Mouse (Mus musculus) CD4-positive, CD25-positive, alpha-beta regulatory T cell, adult 2 months (primary cell): ENCODE results near the gene Foxs1.

Experiments
- DNase-seq: peaks from one replicate; pipeline ENCODE4 v3.0.0-alpha.2; 2012; ENCODE audit warnings: low read depth, low spot score

Foxs1 gene

DNA sequence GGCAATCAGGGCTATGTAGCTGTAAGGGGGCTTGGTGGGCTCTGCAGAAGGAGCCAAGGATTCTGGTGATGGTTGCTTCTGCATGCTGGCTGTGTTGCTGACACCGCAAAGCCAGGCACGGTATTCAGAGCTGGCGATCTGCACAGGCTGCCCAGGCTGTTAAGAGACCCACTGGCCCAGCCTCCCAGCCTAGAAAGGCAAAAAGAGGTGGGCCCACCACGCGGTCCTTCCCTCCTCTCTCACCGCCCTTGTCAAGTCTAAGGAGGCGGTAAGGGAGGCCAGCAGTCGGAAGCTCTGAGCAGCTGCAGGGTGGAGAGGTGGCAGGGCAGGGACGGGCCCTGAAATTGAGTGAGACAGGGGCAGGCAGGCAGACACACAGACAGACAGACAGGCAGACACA lies at the start of gene Foxs1:
TSS of gene Foxs1 (minus strand) at position 161 of the 400 bp plus-strand sequence.
- DNase-seq = no peak

- DNase-seq = no peak
These were observed 44.0 kb upstream of the Foxs1 start for GRCm38 (mm10) chr2:152976991-152977390.

DNA sequence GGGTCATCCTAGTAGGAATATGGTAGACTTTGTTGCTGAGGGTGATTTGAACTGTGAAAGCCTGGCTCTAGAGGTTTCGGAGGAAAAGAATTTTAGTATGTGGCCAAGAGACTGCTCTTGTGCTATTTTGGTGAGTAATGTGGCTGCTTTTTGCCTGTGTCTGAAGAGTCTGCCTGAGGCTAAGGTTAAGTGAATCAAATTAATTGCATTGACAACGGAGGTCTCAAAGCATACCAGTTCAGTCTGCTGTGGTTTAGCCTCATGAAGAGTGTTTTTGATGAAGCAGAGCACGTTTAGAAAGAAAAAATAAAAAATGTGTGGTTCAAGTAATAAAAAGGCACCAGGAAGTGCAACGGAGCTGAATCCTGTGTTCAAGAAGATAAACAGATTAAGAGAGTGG lies 32.5 kb upstream of the Foxs1 start:
- DNase-seq = no peak

GRCm38 (mm10) chr2:152962091-152962793 lies 29.2 kb upstream of the Foxs1 start, which contains the start of gene Ttll9:
Gene Ttll9, plus strand, starts transcription at chr2:152962485.
- DNase-seq = peak; percentile 65

GRCm38 (mm10) chr2:152958116-152958515 lies 25.1 kb upstream of the Foxs1 start:
- DNase-seq = no peak

DNA sequence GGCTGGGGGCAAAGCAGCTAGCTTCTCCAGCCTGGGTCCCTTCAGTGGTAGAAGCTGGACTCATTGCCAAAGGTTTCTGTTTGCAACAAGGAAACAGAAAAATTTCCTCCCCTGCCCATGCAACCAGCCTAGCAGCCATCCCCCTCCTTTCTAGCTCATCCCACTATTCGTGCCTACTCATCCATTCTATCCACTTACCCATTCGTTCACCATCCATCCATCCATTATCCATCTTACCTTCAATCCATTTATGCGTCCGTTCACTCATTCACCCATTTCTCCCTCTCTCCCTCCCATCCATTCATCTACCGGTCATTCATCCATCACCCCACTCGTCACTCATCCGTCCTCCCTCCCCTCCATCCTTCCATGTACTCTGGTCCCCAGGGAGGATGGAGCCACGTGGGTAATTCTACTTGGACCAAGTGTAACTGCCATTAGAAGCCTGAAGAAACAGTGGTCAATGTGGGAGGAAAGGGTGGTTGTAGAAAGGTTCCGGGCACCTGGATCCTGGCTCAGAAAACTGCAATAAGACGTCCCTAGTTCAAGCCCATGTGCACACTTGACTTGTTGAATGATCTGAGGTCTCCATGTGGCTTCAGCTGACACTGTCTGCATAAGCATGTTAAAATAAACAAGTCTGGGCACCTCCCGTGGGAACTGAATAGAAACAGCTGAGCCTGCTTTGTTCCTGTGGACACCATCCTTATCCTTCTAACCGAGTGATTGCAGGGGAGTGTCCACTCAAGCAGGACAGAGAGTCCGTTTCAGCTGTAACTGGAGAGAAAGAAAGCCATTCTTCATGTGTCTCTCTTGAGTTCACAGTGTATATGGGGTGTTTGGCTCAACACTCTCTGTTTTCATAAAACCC lies 19.1 kb upstream of the Foxs1 start:
- DNase-seq = no peak

DNA sequence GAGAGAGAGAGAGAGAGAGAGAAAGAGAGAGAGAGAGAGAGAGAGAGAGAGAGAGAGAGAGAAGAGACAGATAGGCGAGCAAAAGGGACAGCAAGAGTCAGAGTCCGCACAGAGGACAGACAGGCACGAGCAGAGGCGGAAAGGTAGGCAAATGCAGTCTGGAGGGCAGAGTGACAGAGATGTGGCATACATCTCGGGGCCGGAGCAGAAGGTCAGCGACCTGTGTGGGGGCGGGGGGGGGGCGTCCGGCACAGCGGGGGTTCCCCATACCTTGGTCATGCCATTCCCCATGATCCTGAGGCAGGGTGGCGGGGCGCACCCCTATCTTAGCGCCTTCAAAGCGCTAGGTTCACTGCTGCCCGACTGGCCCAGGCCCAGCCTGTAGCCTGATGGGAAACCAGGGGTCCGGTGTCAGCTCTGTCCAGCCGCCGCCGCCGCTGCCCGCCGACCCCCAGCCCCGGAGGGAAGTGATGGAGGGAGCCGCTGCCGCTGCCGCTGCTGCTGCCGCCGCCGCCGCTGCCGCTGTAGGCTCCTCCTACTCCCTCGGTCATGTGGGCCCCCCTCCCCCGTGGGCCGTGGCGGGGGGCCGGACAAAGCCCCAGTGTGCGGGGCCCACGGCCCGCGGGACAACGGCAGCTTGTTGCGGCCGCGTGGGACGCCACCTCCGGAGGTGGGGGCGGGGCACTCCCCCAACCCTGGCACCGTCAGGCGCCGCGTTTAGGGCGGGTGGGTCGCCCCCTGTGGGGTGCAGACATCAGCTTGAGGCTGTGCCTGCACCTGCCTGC lies 18.2 kb upstream of the Foxs1 start, which contains the start of gene Dusp15:
TSS of gene Dusp15 (minus strand) at position 634 of the 785 bp plus-strand sequence.
- peak; percentile 29 for DNase-seq

DNA sequence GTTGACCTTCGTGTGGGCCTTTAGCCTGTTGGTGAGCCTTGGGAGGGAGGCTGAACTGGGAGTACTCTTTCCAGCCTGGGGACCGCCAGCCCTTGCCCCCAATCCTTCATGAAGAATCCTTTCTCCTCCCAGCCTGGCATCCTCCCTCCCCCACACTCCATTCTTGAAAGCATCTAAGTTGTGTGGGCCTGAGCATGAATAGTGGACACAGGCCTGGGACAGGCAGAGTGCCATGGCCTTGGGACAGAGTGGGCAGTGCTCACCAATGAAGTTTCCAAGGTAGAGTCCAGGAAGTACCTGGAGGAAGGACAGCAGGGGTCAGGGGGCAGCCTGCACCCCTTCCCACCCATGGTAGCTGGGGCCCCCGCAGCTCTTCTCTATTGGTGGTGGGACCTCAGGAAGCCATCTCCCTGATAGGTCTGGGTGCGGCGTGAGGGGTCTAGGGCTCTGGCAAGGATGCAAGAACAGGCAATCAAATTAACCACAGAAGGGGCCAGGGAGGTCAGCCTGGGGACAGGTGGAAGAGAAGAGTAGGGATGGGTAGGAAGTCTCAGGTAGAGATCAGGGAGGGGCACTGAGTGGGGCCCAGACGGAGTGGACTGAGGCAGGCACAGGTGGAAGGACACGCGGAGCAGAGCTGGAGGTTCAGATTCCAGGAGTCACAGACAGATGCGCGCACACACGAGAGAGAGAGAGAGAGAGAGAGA lies 17.5 kb upstream of the Foxs1 start:
- no peak for DNase-seq

GRCm38 (mm10) chr2:152948438-152949020 lies 15.5 kb upstream of the Foxs1 start:
- DNase-seq = no peak

DNA sequence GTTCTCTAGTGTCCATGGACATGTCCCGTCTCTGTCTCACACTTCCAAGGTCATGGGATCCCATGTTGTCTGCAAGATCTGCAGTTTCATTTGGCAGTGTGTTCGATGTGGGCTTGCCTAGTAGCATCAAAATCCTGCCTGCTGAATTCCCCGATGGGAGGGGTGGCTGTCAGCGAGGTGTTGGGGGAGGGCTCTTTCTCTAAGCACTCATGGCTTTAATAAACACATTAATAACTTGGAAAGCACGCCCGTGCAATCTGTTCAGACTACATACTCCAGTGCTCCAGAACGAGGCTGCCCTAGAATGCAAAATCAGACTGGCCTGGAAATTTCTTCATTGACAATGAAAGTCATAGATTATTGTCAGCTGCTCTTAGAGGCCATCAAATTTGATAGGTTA lies 14.1 kb upstream of the Foxs1 start:
- no peak for DNase-seq

GRCm38 (mm10) chr2:152944013-152944412 lies 11.0 kb upstream of the Foxs1 start:
- DNase-seq = no peak

GRCm38 (mm10) chr2:152943568-152943967 lies 10.6 kb upstream of the Foxs1 start:
- DNase-seq = no peak

- DNase-seq = no peak
These were observed 10.0 kb upstream of the Foxs1 start for GRCm38 (mm10) chr2:152942898-152943515.

DNA sequence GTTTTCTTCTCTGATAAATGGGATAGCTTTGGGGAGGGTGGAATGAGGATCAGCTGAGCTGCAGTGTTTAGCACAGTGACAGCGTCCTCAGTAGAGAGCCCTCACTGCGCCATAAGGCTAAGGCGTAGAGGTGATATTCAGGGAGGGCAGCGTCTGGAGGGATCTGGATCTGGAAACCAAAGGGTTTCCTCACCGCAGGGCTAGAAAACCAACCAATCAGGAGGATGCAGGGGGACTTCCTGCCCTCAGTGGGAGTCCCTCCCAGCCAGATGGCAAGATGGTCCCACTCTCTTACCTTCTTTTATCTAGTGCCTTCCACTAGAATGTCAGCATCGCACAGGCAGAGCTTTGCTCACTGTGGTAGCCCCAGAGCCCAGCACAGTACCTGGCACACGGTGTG lies 8.8 kb upstream of the Foxs1 start:
- no peak for DNase-seq

DNA sequence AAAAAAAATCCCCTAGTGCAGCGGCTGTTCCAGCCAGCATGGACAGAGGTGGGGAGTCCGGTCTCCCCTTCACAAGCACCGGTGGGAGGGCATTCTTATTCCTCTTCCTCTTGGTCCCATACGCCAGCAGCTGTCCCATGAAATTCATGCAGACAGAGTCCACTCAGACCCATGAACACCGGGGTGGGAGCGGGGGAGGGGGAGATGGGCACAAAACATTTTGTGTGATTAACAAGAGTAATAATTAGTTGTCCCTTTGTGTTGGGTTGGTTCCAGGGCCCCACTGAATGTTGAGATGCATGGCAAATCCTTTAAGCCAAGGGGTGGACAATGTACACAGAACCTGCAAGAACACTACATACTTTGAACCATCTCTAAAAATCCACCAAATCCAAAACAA lies 8.1 kb upstream of the Foxs1 start:
- no peak for DNase-seq

DNA sequence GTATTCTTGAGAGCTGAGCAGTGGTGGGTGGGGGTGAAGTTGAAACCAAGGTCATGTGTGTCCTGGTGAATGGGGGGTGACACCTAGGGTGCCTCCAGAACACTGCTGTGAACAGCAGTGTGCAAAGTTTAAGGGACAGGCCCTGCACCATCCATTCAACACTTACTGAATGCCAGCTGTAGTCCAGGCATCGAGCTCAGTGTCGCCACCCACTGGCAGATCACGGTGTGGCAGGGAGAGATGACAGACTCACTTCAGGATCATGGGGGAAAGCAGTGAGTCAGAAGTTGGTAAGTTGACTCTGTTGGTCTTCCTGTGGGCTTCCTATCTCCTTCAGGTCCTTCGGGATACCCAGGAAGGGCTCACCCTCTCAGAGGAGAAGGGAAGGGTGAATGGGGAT lies 6.8 kb upstream of the Foxs1 start:
- DNase-seq = peak; percentile 66

DNA sequence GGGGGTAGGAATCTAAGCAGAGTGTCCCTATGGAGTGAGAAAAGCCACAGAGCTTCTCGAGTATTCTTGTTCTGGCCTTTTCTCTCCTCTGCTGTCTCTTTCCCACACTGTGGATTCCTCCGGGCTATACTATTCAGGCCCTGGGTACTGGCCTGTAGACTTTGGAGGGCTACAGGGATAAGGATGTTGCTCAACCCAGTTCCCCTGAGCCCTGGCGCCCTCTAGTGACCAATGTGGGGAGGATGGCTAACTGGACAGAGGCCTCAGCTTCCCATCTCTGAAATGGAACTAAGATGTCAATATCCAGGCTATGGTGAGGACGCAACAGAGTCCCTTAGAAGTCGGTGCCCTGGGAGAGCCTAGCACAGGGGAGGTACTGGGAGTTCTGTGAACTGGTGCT lies 606 bp upstream of the Foxs1 start:
- DNase-seq = peak; percentile 57

- DNase-seq = no peak
These were observed 1.4 kb downstream of the Foxs1 start for GRCm38 (mm10) chr2:152931456-152932160.

DNA sequence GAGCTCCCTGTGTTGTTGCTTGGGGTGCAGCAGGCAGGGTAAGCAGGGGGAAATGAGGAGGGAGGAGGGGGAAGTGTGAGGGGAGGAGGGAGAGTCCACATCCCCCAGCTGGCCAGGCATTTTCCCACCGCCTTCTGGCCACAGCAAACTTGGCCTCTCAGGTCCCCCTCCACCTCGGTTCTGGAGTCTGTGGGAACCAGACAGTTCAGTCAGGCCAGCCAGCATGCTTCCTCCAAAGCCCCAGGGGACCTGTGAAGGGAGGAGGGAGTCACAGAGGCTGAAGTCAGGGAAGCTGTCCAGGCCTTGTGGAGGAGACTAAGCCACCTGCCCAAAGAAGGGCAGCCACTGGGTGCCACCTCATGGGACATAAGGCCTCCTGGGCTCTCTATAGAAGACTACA lies 2.7 kb downstream of the Foxs1 start:
- DNase-seq = no peak

DNA sequence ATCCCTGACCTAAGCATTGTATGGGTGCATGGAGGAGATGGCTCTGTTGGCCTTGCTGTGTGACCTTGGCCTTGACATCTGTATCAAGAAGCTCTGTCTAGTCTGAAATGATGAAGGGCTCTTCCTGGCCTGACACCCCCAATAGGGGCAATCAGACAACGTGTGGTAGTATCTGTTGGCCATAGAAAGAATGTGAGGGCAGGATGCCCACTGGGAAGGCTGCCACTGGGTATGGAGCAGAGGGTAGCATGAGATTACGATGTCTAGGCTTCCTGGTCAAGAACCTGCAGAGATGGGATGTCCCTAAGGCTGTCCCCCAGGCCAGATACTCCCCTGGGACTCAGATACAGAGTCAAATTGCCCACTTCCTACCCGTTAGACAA lies 4.0 kb downstream of the Foxs1 start:
- DNase-seq = no peak
